ENCODE assay signal across 20 mouse cellular contexts in genomic region chr2:118906118-118906492, GRCm38 (mm10).
"Had no signal": no experiment of that assay in that cellular context is flagged by ENCODE, and none has a peak within 500 bp of the region (broad histone marks: within the 10 kb centered on the region; RNA-seq: fewer than 3 reads in every experiment).

No protein-coding gene starts in this region.

- H3K9ac ChIP-seq: liver, embryonic 13.5 days; liver, embryonic 15.5 days; liver, postnatal 0 days; lung, embryonic 15.5 days; midbrain, embryonic 13.5 days; neural tube, embryonic 12.5 days; stomach, embryonic 15.5 days had no signal

- H3K9me3 ChIP-seq: liver, embryonic 13.5 days; liver, embryonic 15.5 days; lung, embryonic 15.5 days; midbrain, embryonic 10.5 days; midbrain, embryonic 13.5 days; neural tube, embryonic 12.5 days; stomach, embryonic 15.5 days had no signal

- H3K4me3 ChIP-seq: liver, embryonic 13.5 days; liver, embryonic 15.5 days; lung, embryonic 15.5 days; midbrain, embryonic 10.5 days; midbrain, embryonic 13.5 days; myocyte; neural tube, embryonic 12.5 days; stomach, embryonic 15.5 days had no signal

- H3K27ac ChIP-seq: liver, embryonic 13.5 days; liver, embryonic 15.5 days; lung, embryonic 15.5 days; macrophage; midbrain, embryonic 10.5 days; midbrain, embryonic 13.5 days; neural tube, embryonic 12.5 days; stomach, embryonic 15.5 days; stomach, postnatal 0 days had no signal

- DNase-seq: liver, embryonic 13.5 days; liver, postnatal 0 days; lung, adult 2 months; lung, postnatal 14 days; lung, postnatal 36 days; right cerebral cortex, postnatal 14 days; thymus, adult 2 months; thymus, postnatal 25 days; thymus, postnatal 4 days had no signal

- ATAC-seq: liver, postnatal 0 days; lung, postnatal 0 days; midbrain, embryonic 13.5 days; midbrain, embryonic 16.5 days had no signal

- H3K27me3 ChIP-seq: midbrain, embryonic 13.5 days; neural tube, embryonic 12.5 days; stomach, embryonic 15.5 days had no signal

- H3K4me2 ChIP-seq: liver, embryonic 13.5 days; liver, embryonic 15.5 days; lung, embryonic 15.5 days; midbrain, embryonic 13.5 days; neural tube, embryonic 12.5 days; stomach, embryonic 15.5 days had no signal

- H3K36me3 ChIP-seq: liver, embryonic 13.5 days; liver, embryonic 15.5 days; lung, embryonic 15.5 days; midbrain, embryonic 10.5 days; midbrain, embryonic 13.5 days; neural tube, embryonic 12.5 days; stomach, embryonic 15.5 days had no signal
